Mouse (Mus musculus) embryonic facial prominence, embryonic 15.5 days (tissue): ENCODE data around the gene Cadm1. TPM values are rescaled to one million over a fixed set of nuclear protein-coding genes. Genes with fewer than 3 reads are reported as not detected.
A peak's percentile ranks its signal among the peaks of the same experiment; 100 is the strongest.

Experiments used
- ATAC-seq: fragments of 200-750 bp; cut with Nextera tagmentation; 2 replicates; pipeline ENCODE4 v1.8.0; 2017; ENCODE audit warnings: low read depth, moderate TSS enrichment; ENCODE audit not compliant: insufficient number of reproducible peaks, low FRiP score, low TSS enrichment
- H3K27ac ChIP-seq: fragments of 300-500 bp; sonication (generic); replicated peaks from 2 replicates; pipeline ENCODE4 v1.5.1; 2015; ENCODE audit warnings: mild to moderate bottlenecking, inconsistent platforms
- H3K27me3 ChIP-seq: fragments of 300-500 bp; sonication (generic); 2 replicates; pipeline ENCODE4 v1.6.1; 2015; ENCODE audit warnings: inconsistent platforms
- H3K36me3 ChIP-seq: fragments of 300-500 bp; sonication (generic); 2 replicates; pipeline ENCODE4 v1.6.1; 2015; ENCODE audit warnings: mild to moderate bottlenecking, inconsistent platforms
- H3K4me1 ChIP-seq: fragments of 300-500 bp; sonication (generic); 2 replicates; pipeline ENCODE4 v1.6.1; 2015; ENCODE audit warnings: inconsistent platforms
- H3K4me2 ChIP-seq: fragments of 300-500 bp; sonication (generic); replicated peaks from 2 replicates; pipeline ENCODE4 v1.6.1; 2015; ENCODE audit warnings: mild to moderate bottlenecking, inconsistent platforms
- H3K4me3 ChIP-seq: fragments of 300-500 bp; sonication (generic); replicated peaks from 2 replicates; pipeline ENCODE4 v1.5.1; 2015; ENCODE audit warnings: mild to moderate bottlenecking, inconsistent platforms
- H3K9ac ChIP-seq: fragments of 300-500 bp; sonication (generic); 2 replicates; pipeline ENCODE4 v1.6.1; 2015; ENCODE audit warnings: inconsistent platforms
- H3K9me3 ChIP-seq: fragments of 300-500 bp; sonication (generic); replicated peaks from 2 replicates; pipeline ENCODE4 v1.6.1; 2016; ENCODE audit warnings: inconsistent platforms
- WGBS: fragments of 180-500 bp; shearing (Covaris S2); methylation state at CpG from one replicate; pipeline ENCODE4 v1.1.7; 2015; 5-methylcytosine and 5-hydroxymethylcytosine counted together
- polyA plus RNA-seq: library from polyadenylated mRNA; unstranded; fragments of >200 nt; fragmentation: Nextera tagmentation; extraction: Ambion mirVana; gene quantifications from 2 replicates; pipeline ENCODE4 v1.2.1, GENCODE M21; 2015

The Cadm1 gene
- polyA plus RNA-seq, 1 experiment from 2014 or later, result 65.2 TPM

DNA sequence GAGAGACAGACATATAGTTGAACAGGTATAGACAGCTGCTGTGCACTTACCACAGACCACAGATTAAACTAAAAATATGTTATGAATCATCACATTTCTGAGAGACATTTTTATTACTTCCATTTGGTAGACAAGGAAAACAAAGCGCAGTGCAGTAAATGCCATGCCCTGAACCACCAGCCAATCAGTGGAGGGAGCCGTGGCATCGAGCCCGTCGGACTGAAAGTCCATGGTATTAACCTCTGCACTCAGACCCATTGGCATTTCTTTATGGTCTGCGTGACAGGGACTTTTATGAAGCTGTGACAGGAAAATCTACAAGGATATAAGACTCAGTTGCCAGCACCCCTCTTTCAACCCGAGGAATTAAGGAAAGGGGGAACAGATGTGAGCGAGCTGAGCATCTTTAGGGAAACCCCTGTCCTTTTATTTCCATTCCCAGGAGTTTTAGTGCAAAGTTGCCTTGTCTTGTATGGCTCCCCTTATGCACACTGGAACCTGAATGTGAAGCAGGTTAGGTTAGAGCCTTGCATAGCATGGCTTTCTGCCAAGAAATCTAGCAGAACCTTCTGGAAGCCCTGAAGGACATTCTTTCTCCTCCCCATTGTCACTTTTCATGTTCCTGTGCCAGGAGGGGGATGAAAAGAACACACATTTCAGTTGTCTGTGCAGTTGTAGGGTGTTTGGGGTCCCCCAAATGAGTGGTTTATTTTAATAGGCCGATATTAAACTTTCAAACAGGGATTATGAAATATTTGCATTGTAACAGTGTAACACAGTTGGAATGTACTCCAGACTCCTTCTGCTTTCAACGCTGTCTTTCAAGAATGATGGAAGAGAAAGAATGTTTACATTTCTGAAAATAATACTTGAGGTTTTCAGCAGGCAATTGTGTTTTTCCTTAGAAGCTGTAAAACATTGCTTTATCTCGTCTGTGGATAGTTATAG lies 145.1 kb downstream of the Cadm1 start:
- 0 out of 2 replicates have a peak overlapping the region, but pooled peaks have one; percentile 39 for H3K27ac ChIP-seq
- H3K4me2 ChIP-seq, result peak overlapping the region; percentile 22; the same call in 1 of the 2 replicates
- no peak for ATAC-seq

DNA sequence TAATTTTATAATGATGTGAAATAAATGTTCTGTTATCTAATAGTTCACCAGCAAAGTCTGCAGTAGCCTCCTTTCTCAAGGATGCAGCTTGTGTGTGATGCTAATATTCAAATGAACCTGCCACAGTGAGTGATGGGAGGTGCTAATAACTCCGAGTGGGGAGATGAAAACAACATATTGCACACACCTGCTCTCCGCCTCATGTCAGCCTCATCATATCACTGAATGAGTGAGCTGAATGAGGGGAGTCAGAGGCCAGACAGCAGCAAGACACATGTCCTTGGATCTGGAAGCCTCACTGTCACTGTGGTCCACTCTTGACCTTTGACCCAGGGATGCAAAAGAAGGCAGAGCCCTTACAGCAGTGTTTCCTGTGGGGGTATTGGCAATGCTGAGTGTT lies 156.9 kb downstream of the Cadm1 start:
- peaks cover 26% of the 10 kb centered on the region for H3K4me1 ChIP-seq
- H3K4me2 ChIP-seq, result no peak overlapping the region
- H3K36me3 ChIP-seq, result no peaks in the 10 kb centered on the region
- no peak overlapping the region for H3K9ac ChIP-seq
- H3K9me3 ChIP-seq, result no peaks in the 10 kb centered on the region
- 69% methylated on average over 2 of the region's 2 CpGs for WGBS
- no peak overlapping the region for H3K27ac ChIP-seq
- H3K27me3 ChIP-seq, result peaks cover 23% of the 10 kb centered on the region; the same call in 1 of the 2 replicates
- ATAC-seq, result no peak
- no peak overlapping the region for H3K4me3 ChIP-seq

More for the DNA sequence above, 145.1 kb downstream of the Cadm1 start:
- 29% methylated on average over 11 of the region's 11 CpGs for WGBS
- no peak overlapping the region for H3K4me3 ChIP-seq
- H3K9me3 ChIP-seq, result no peaks in the 10 kb centered on the region
- H3K36me3 ChIP-seq, result no peaks in the 10 kb centered on the region
- H3K9ac ChIP-seq, result no peak overlapping the region
- peaks cover 10% of the 10 kb centered on the region; the same call in 1 of the 2 replicates for H3K27me3 ChIP-seq
- H3K4me1 ChIP-seq, result peaks cover 17% of the 10 kb centered on the region

DNA sequence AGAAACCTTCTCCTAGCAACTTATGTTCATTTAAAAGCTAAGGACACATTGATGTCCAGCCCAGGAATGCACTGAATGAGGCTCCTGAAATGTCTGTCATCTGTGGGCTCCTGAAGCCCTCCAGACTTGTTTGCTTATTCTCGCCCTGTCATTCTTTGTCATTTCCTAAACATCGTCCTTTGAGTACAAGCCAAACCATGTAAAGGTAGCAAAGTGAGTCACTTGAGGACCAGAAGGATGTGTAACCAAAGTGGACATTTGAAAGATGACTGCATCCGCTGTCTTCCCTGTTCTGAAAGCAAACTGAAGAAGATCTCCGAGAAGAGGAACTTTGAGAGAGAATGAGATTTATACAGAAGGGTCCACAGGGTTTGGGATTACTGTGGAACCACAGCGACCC lies 157.6 kb downstream of the Cadm1 start:
- no peak for ATAC-seq
- WGBS, result 85% methylated on average over 5 of the region's 5 CpGs

DNA sequence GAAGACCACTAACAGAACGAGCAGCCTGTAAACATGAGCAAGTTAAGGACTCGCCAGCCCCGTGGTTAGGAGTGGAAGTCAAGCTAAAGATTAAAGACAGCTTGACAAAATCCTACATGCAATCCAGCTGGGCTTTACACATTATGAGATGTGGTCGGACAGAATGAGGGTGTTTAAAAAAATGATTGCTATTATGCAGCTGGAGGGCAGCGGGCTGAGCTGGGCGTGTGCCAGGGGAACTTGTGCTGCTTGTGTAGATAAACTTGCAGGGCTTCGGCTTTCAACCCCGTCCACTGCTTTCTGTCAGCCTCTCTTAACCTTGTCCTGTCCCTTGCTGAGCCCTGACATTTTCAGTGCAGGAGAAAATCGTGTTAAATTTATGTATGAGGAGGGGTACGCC lies 158.3 kb downstream of the Cadm1 start:
- H3K27me3 ChIP-seq, result peaks cover 23% of the 10 kb centered on the region; the same call in 1 of the 2 replicates
- H3K27ac ChIP-seq, result no peak overlapping the region
- peaks cover 14% of the 10 kb centered on the region for H3K4me1 ChIP-seq
- no peak overlapping the region for H3K9ac ChIP-seq
- H3K4me2 ChIP-seq, result 0 out of 2 replicates have a peak overlapping the region, but pooled peaks have one; percentile 8
- no peak for ATAC-seq
- H3K9me3 ChIP-seq, result no peaks in the 10 kb centered on the region
- WGBS, result 18% methylated on average over 10 of the region's 10 CpGs
- H3K4me3 ChIP-seq, result no peak overlapping the region
- no peaks in the 10 kb centered on the region for H3K36me3 ChIP-seq

More for the DNA sequence above, 157.6 kb downstream of the Cadm1 start:
- Histone ChIP-seq H3K9me3 (no peaks in the 10 kb centered on the region), H3K36me3 (no peaks in the 10 kb centered on the region), H3K4me2 (no peak overlapping the region), H3K27me3 (peaks cover 23% of the 10 kb centered on the region; the same call in 1 of the 2 replicates), H3K4me1 (peaks cover 18% of the 10 kb centered on the region), H3K4me3 (no peak overlapping the region), H3K27ac (no peak overlapping the region), H3K9ac (no peak overlapping the region)

DNA sequence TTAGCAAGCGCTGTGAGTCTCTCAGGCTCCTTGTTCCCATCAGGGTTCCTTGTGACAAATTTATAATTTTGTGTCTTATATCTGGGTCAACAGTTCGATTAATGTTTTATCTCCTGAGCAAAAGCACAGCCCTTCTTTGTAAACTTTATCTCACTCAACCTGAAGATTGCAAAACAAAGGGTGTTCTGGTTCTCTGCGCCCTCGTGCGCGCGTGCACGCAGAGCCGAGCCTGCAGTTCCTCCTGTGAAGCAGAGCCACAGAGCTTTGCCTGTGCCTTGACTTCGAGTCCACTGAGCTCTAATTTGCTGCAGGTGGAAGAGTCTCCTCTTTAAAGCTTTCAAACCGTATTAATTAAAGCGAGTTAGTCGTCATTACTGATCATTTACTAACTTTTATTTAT lies 162.9 kb downstream of the Cadm1 start:
- Histone ChIP-seq H3K4me1 (peaks cover 9% of the 10 kb centered on the region), H3K4me3 (no peak overlapping the region), H3K36me3 (no peaks in the 10 kb centered on the region), H3K4me2 (no peak overlapping the region), H3K9ac (no peak overlapping the region), H3K9me3 (no peaks in the 10 kb centered on the region), H3K27ac (no peak overlapping the region), H3K27me3 (peaks cover 10% of the 10 kb centered on the region; the same call in 1 of the 2 replicates)
- 58% methylated on average over 13 of the region's 13 CpGs for WGBS
- ATAC-seq, result no peak

DNA sequence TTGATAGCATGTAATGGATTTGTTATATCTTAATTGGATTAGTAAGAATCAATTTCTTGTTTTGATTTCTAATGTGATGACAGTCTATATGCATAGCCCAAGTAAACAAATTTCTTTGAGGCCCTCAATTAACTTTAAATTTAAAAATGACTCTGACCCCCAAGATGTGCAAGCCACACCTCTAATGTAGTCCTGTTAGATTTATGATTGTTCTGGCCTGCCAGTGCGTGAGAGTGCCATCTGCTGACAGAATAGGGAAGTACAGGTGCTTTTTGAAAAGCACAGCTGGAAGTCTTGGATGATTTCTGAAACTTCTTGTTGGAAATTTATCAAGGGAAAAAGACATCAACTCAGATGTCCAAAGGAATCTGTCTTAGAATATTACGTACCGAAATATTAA lies 169.1 kb downstream of the Cadm1 start:
- Histone ChIP-seq H3K9ac (no peak overlapping the region), H3K36me3 (no peaks in the 10 kb centered on the region), H3K4me3 (no peak overlapping the region), H3K9me3 (no peaks in the 10 kb centered on the region), H3K4me2 (no peak overlapping the region), H3K4me1 (no peaks in the 10 kb centered on the region), H3K27ac (no peak overlapping the region), H3K27me3 (no peaks in the 10 kb centered on the region)
- ATAC-seq, result no peak
- WGBS, result 40% methylated on average over 3 of the region's 3 CpGs

DNA sequence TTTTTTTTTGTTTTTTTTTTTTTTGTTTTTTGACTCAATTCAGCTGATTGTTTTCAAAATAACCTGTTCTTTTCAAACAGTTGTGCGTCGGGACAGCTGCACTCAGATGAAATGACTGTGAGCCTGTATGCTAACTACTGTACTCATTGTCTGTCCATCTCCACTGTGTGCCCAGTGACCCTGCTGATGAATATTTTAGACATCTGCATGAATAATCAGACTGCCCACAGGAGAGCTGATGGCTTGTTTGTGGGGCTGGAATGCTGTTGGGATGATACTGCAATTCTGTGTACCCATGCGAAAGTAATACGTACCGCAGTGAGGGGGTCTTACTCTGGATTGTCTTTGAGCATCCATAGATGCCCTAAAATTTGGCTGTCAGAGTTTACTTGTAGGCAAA lies 170.0 kb downstream of the Cadm1 start:
- no peak for ATAC-seq
- Histone ChIP-seq H3K4me2 (no peak overlapping the region), H3K27me3 (no peaks in the 10 kb centered on the region), H3K36me3 (no peaks in the 10 kb centered on the region), H3K4me3 (no peak overlapping the region), H3K4me1 (no peaks in the 10 kb centered on the region), H3K9ac (no peak overlapping the region), H3K27ac (no peak overlapping the region), H3K9me3 (no peaks in the 10 kb centered on the region)
- 92% methylated on average over 5 of the region's 5 CpGs for WGBS

DNA sequence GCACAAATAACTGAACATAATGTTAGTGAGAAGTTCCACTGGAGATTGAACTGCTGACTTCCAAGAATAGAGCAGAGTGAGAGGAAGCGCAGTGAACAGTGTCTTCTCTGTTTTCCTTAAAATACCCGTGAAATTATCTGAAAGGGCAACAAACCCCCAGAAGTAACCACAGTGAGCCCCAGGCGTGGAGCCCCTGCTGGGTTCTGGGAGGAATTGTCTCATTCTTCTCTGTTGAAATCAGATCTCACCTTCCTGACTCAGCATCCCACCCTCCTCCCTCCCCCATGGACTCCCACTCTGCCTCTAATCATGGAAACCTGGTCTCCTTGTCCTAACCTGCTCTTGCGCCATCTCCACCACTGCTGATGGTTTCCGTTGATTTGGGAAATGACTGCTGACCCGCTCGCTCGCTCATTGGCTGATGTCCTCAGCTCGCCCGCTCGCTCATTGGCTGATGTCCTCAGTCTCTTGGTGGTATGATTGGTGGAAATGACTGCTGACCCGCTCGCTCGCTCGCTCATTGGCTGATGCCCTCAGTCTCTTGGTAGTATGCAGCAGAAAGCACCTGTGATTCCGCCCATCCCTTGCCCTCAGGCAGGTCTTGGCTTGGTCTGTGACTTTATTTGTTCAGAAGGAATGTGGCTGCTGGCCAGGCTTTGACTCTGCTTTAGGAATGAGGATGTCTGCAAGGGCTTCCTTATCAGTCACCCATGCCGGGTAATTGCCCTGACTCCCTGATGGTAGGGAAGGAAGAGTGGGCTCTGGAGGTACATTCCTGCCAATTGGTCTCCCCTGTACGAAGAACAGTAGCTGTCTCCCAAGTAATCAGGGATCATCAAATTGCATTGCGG lies 173.3 kb downstream of the Cadm1 start:
- ATAC-seq, result no peak
- Histone ChIP-seq H3K27ac (no peak overlapping the region), H3K9me3 (no peaks in the 10 kb centered on the region), H3K9ac (no peak overlapping the region), H3K4me2 (no peak overlapping the region), H3K4me1 (peaks cover 4% of the 10 kb centered on the region; the same call in 1 of the 2 replicates), H3K4me3 (no peak overlapping the region), H3K27me3 (no peaks in the 10 kb centered on the region), H3K36me3 (no peaks in the 10 kb centered on the region)
- WGBS, result 89% methylated on average over 19 of the region's 19 CpGs

DNA sequence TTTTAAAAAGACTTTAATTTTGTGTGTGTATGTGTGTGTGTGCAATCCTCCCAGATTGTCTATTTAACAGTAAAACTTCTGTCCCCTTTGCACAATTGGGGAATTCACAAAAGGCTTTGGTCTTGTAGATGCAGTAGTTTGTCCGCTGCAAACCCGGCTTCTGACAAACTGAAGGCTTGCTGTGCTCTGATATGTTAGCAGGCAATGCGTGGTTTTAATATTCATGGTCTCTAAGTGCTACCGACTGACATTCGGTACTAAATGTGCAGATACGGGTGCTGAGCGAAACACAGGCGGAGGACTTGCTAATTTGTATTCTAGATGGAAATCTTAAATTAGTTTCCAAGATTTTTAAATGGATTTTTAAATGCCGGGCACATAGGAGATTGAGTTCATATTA lies 176.4 kb downstream of the Cadm1 start:
- no peak overlapping the region for H3K4me2 ChIP-seq
- WGBS, result 67% methylated on average over 9 of the region's 9 CpGs
- no peaks in the 10 kb centered on the region for H3K9me3 ChIP-seq
- peaks cover 4% of the 10 kb centered on the region; the same call in 1 of the 2 replicates for H3K4me1 ChIP-seq
- H3K4me3 ChIP-seq, result no peak overlapping the region
- no peaks in the 10 kb centered on the region for H3K27me3 ChIP-seq
- no peak overlapping the region for H3K9ac ChIP-seq
- no peak for ATAC-seq
- no peak overlapping the region for H3K27ac ChIP-seq
- no peaks in the 10 kb centered on the region for H3K36me3 ChIP-seq

DNA sequence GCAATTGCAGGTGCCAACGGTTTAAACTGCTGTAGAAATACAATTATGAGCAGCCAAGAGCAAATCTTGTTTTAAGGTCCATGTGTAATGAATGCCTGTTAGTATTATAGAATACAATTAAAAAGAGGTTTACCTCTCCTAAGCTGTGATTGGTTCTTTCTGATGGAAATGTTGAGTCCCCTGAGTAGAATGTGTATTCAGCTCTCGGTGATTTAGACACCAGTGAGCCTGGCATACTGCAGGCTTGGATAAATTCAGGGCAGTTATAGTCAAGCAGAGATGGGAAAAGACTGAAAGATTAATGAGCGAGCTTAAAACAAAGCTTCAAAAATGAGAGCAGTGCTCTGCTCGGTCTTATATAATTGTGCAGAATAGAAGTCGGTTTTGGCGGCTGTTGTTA lies 177.4 kb downstream of the Cadm1 start:
- no peaks in the 10 kb centered on the region for H3K36me3 ChIP-seq
- H3K27me3 ChIP-seq, result no peaks in the 10 kb centered on the region
- H3K9ac ChIP-seq, result no peak overlapping the region
- H3K4me2 ChIP-seq, result no peak overlapping the region
- no peak overlapping the region for H3K4me3 ChIP-seq
- no peak overlapping the region for H3K27ac ChIP-seq
- H3K9me3 ChIP-seq, result no peaks in the 10 kb centered on the region
- 77% methylated on average over 6 of the region's 6 CpGs for WGBS
- no peak for ATAC-seq
- peaks cover 4% of the 10 kb centered on the region; the same call in 1 of the 2 replicates for H3K4me1 ChIP-seq

DNA sequence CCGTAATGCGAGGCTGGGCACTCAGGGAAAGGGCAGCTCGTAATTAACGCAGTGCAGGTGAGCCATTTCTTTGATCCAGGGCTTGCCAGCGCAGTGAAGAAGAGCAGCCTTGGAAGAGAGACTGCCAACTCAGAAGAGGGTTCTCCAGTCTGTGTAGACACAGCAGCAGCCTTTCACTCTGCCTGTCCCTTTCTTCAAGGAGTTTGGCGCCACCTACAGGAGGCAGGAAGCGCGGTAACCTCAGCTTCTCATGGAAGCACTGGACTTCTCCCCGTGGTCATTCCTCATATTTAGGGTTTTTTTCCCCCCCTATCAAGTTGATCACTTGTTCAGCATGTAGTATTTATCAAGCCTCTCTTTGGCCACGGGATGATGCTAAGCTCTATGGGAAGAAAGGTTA lies 178.3 kb downstream of the Cadm1 start:
- Histone ChIP-seq H3K27ac (no peak overlapping the region), H3K4me3 (no peak overlapping the region), H3K36me3 (no peaks in the 10 kb centered on the region), H3K4me1 (peaks cover 4% of the 10 kb centered on the region; the same call in 1 of the 2 replicates), H3K9ac (no peak overlapping the region), H3K9me3 (no peaks in the 10 kb centered on the region), H3K4me2 (no peak overlapping the region), H3K27me3 (no peaks in the 10 kb centered on the region)
- ATAC-seq, result no peak
- 23% methylated on average over 10 of the region's 10 CpGs for WGBS
